Mouse (Mus musculus): ENCODE measurements around the gene Zdhhc24. TPM values are rescaled to one million over a fixed set of nuclear protein-coding genes. Genes with fewer than 3 reads are reported as not detected.

The Zdhhc24 gene
- total RNA-seq (2023), result 7.5 to 11.4 TPM (median 9.0 TPM) in 4 replicates

DNA sequence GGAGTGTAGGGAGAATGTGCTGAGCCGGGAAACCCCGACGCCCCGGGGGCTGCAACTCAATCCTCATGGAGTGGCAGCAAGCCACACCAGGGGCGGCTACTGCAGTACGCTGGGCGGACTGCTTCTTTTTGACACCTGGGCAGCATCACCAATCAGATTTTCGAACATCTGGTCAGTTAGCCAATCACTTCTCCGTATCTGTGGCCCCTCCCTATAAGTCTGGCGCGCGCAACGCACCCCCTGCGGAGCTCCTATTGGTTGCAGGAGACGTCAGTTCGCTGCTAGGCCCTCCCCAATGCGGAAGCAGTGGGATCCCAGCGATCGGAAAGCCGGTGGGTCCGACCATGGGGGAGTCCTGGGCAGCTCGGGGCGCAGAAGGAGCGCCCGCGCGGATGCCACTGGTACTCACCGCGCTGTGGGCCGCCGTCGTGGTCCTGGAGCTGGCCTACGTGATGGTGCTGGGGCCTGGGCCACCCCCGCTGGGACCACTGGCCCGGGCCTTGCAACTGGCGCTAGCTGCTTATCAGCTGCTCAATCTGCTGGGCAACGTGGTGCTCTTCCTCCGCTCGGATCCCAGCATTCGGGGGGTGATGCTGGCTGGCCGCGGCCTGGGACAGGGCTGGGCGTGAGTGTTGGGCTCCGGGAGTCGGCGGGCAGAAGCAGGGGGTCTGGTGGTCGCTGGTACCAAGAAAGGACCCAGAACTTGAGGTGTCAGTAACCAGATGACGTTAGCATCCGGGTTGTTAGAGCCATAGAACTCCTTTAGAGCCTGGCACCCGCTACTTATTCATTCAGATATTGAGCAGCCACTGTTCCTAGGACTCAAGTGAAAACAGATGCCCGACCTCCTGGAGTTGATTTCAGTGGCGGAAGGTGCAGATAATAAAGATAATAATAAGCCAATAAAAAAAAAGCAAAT, at the start of gene Zdhhc24:
TSS of gene Zdhhc24 (plus strand) at position 264 of the 919 bp plus-strand sequence.

GRCm38 (mm10) chr19:4839149-4839548, 39.3 kb upstream of the Zdhhc24 start, which contains the start of the genes Ccs and Ccdc87:
TSS of gene Ccs (minus strand) at chr19:4839332.
TSS of gene Ccdc87 (plus strand) at chr19:4839366.

GRCm38 (mm10) chr19:4854552-4855469, 23.7 kb upstream of the Zdhhc24 start, which contains the start of gene Ctsf:
TSS of gene Ctsf (plus strand) at chr19:4855130.

DNA sequence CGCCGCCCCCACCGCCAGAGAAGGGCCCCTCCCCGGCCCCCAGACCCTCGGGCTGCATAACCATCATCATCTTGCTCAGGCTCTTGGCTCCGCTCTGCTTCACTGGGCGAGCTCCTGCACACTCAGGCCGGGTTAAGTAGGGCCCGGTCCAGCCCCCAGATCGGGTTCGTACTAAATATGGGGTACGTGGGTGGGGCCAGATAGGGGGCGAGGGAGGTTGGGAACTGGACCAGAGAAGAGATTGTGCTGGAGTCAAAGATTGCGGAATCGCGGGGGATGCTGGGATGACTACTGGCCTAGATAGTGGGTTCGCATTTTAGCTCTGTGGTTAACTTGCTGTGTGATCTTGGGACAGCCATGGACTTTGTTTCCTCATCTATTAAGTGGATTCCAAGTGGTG, 683 bp upstream of the Zdhhc24 start, which contains the start of gene Actn3:
TSS of gene Actn3 (minus strand) at position 125 of the 400 bp plus-strand sequence.

DNA sequence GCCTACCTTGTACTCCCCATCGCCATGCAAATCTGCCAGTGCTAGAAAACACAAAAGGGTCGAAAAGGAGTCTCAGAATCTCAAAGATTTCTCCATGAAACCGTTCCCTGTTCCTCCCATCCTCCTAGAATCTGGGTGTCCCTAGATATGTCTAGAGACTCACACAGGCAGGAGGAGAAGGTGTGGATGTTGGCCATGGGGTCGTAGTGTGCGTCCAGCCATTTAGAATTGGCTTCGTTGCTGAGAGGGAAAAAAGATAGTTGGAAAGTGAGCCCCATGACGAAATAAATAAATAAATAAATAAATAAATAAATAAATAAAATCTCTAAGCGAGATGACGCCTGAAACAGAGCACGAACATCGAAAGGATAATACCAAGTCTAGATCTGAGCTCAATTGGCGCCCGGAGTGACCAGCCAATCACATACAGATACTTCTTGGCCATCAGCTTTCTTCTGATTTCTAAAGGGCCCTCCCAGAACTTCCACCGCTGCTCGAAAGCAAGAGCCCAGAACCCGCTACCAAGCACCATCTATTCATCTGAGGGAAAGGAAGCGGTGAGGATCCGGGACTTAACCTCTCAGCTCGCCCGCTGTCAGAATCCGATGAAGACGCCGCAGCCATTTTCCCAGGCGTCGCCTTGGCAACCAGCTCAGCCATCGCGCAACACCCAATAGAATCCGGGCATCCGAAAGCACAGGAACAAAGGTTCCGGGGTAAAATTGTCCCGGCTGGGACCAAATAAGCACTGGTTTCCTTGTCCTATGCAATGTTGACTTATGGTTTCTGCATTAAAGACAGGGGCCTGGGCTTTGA, 27.7 kb downstream of the Zdhhc24 start, which contains the start of gene Bbs1:
TSS of gene Bbs1 (minus strand) at position 650 of the 816 bp plus-strand sequence.

DNA sequence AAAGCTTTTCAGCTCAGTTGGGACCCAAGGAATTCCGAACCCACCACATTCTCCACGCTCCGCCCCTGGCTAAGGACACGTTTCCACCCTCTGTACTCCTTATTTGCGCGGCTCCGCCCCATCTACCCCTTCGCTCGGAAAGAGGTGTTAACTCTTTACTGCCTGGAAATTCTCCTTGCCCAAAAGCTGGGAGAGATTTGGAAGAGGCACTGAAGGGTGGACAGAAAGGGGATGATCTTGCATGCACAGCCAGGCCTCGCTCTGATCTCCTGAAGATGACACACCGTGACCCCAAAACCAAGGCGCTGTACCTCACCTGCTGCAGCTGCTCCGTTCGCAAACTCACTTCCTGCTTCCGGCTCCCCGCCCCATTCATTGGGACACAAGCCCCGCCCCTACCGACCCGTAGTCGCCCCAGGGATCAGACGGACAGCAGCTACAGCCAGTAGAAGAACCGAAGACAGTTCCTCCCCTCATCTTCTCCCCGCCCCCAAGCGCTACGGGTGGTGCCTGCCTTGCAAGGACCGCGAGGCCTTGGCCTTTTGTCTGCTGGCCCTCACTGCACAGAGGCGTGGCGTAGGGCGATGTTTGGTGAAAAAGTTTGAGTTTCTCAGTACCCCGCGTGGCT, 49.5 kb downstream of the Zdhhc24 start, which contains the start of gene Dpp3:
TSS of gene Dpp3 (minus strand) at position 384 of the 628 bp plus-strand sequence.

Other genes starting within 250 kb of the Zdhhc24 start
- not detected in 4 replicates for gene Gm960, start 180.0 kb upstream of the Zdhhc24 start, total RNA-seq (2023)
- gene Sptbn2, start 167.5 kb upstream of the Zdhhc24 start, total RNA-seq (2023), result not detected in 4 replicates
- 22.6 to 30.4 TPM (median 26.7 TPM) in 4 replicates for gene Rbm4b, start 122.2 kb upstream of the Zdhhc24 start, total RNA-seq (2023)
- 61.9 to 70.4 TPM (median 67.2 TPM) in 4 replicates for gene Rbm4, start 84.8 kb upstream of the Zdhhc24 start, total RNA-seq (2023)
- 31.5 to 41.0 TPM (median 35.7 TPM) in 4 replicates for gene Gm21992, start 67.1 kb upstream of the Zdhhc24 start, total RNA-seq (2023)
- 62.0 to 86.9 TPM (median 81.9 TPM) in 4 replicates for gene Rbm14, start 67.0 kb upstream of the Zdhhc24 start, total RNA-seq (2023)
- gene Ccs, start 39.3 kb upstream of the Zdhhc24 start, total RNA-seq (2023), result 17.3 to 22.6 TPM (median 21.8 TPM) in 4 replicates
- not detected in 4 replicates for gene Ccdc87, start 39.3 kb upstream of the Zdhhc24 start, total RNA-seq (2023)
- 0.88 to 1.8 TPM (median 1.5 TPM) in 4 replicates for gene Ctsf, start 23.5 kb upstream of the Zdhhc24 start, total RNA-seq (2023)
- gene Actn3, start 759 bp upstream of the Zdhhc24 start, total RNA-seq (2023), result not detected in 4 replicates
- gene Bbs1, start 28.0 kb downstream of the Zdhhc24 start, total RNA-seq (2023), result 2.5 to 3.7 TPM (median 2.6 TPM) in 4 replicates
- gene Dpp3, start 49.6 kb downstream of the Zdhhc24 start, total RNA-seq (2023), result 65.2 to 87.2 TPM (median 74.8 TPM) in 4 replicates
- 1.5 to 2.5 TPM (median 2.0 TPM) in 4 replicates for gene Peli3, start 64.5 kb downstream of the Zdhhc24 start, total RNA-seq (2023)
- gene Mrpl11, start 83.5 kb downstream of the Zdhhc24 start, total RNA-seq (2023), result 24.7 to 38.8 TPM (median 33.6 TPM) in 4 replicates
- not detected in 4 replicates for gene Npas4, start 111.6 kb downstream of the Zdhhc24 start, total RNA-seq (2023)
- 2.2 to 7.1 TPM (median 4.2 TPM) in 4 replicates for gene Slc29a2, start 145.2 kb downstream of the Zdhhc24 start, total RNA-seq (2023)
- 2.3 to 4.9 TPM (median 3.2 TPM) in 4 replicates for gene B4gat1, start 160.2 kb downstream of the Zdhhc24 start, total RNA-seq (2023)
- 0.37 to 2.7 TPM (median 1.3 TPM) in 4 replicates for gene AC124502.3, start 160.2 kb downstream of the Zdhhc24 start, total RNA-seq (2023)
- gene Brms1, start 162.7 kb downstream of the Zdhhc24 start, total RNA-seq (2023), result 59.2 to 73.9 TPM (median 68.5 TPM) in 4 replicates
- 3.0 to 3.9 TPM (median 3.3 TPM) in 4 replicates for gene Rin1, start 171.8 kb downstream of the Zdhhc24 start, total RNA-seq (2023)
- not detected in 4 replicates for gene Cd248, start 189.4 kb downstream of the Zdhhc24 start, total RNA-seq (2023)
- gene Tmem151a, start 206.9 kb downstream of the Zdhhc24 start, total RNA-seq (2023), result 0.15 to 2.9 TPM (median 0.31 TPM) in 3 of 4 replicates, not detected in the other
- 31.0 to 32.1 TPM (median 31.7 TPM) in 4 replicates for gene Yif1a, start 209.9 kb downstream of the Zdhhc24 start, total RNA-seq (2023)
- gene Cnih2, start 219.9 kb downstream of the Zdhhc24 start, total RNA-seq (2023), result 0.86 to 1.6 TPM (median 1.3 TPM) in 4 replicates
- 96.5 to 104 TPM (median 103 TPM) in 4 replicates for gene Rab1b, start 228.4 kb downstream of the Zdhhc24 start, total RNA-seq (2023)
- gene Klc2, start 239.9 kb downstream of the Zdhhc24 start, total RNA-seq (2023), result 34.4 to 45.7 TPM (median 38.8 TPM) in 4 replicates

All from B cell, adult 62 days (primary cell).